Mouse (Mus musculus) embryonic stem cell, embryonic (primary cell): ENCODE data around the gene BC024978.

Experiments used
- CTCF ChIA-PET, 4 experiments: fragments of 300-600 bp in 2 of 4; fragments of 350-600 bp in 2 of 4; sonication (Branson Sonifier 250); formaldehyde crosslinking; loops; one replicate each; lab custom pipeline; 2022; ENCODE audit warnings: inconsistent platforms in 2 of 4; lab: Charles Lee
- POLR2A ChIA-PET, 4 experiments: fragments of 300-600 bp in 2 of 4; fragments of 350-600 bp in 2 of 4; sonication (Branson Sonifier 250); formaldehyde crosslinking; loops; one replicate each; lab custom pipeline; 2022; ENCODE audit warnings: antibody characterized with exemption in 4 of 4, inconsistent platforms in 1 of 4; lab: Charles Lee

The BC024978 gene

DNA sequence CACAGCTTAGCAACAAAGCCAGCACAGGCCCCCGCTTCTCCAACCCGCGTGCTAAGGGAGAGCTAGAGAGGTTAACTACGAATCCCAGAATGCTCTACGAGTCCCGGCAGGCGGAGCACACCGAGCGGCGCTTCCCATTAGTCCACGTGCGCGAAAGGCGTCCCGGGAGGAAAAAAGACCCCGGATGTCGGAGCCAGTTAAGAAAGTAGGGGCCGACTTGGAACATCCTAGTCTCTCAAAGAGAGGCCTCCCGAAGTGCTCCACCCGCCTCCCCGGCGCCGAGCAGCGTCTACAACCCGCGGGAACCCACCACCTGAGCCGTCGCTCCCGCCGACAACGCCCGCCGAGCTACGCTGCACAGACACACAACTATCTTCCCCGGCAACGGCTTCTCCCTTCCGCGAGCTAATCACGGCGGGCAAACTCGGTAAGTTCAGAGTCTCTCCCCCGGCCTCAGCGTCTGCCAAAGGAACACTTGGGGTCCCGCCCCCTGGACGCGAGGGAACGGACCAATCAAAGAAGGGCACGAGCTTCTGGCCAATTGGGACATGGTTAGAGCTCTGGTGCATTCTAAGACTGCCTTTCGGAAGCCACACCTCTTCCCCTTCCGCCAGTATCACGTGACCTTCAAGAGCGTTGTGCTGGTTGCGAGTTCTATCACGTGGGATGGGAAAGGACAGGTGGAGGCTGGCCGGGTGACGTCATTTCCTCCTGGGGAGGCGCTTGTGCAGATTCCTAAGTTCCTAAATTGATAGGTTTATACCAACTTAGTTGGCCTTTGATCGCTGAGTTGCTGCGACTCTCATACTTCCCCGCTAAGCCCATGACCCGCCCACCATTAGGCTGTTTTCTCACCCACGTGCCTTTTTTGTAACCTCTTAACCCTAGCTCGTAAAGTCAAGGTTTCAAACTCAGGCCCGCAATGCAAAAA is at the start of gene BC024978, which contains the start of gene Snrpa:
Gene BC024978 (plus strand): TSS at position 101 of the 931 bp plus-strand sequence.
Gene Snrpa (minus strand): TSS at position 591 of the 931 bp plus-strand sequence.
- POLR2A ChIA-PET = interaction anchor here (0.5 to 24.1 kb wide), 134 partner anchors 8 to 1786 kb away, joined by 3 to 554 read pairs (median 5); partner anchors contain the start of genes Coq8b (in 3 of the 4), Egln2 (in 3 of the 4), Itpkc (in 3 of the 4) and Numbl (in 3 of the 4)
- CTCF ChIA-PET = interaction anchor here in 3 of 4 experiments (0.6 to 3.5 kb wide), 14 partner anchors 11 to 296 kb away, joined by 3 to 15 read pairs (median 5); partner anchors contain the start of genes Coq8b (in 1 of the 3), Egln2 (in 1 of the 3) and Rab4b (in 1 of the 3)

DNA sequence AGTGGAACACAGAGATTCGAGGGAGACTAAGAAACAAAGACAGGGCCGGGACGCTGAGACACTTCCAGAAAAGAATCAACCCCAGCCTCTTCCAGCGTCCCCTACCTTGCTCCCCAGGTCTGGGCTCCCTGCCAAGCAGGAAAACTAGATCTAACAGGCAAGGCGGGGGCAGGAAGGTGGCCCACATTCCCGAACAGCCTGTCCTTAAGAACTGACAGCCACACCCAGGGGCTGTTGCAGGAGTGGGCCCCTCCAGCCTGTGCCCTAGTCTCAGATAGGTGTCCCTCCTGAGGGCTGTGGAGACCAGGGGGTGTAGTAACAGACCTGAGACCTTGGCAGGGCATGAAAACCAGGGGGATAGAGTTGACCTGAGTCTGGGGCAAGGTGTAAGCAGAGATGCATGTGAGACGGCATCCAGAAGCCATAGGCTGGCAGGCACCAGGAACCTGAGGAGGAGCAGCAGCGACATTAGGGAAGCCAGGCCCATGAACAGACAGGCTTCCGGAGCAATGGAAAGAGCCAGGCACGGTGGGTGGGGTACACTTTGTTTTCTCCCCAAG is 42.3 kb upstream of the BC024978 start, which contains the start of gene Cyp2t4:
Gene Cyp2t4 (plus strand): TSS at position 510 of the 560 bp plus-strand sequence.
- CTCF ChIA-PET = no interaction called here
- POLR2A ChIA-PET = interaction anchor here in 1 of 4 experiments (0.6 to 0.7 kb wide), 2 partner anchors 9 to 580 kb away, joined by 3 to 4 read pairs; no protein-coding TSS in a partner anchor

DNA sequence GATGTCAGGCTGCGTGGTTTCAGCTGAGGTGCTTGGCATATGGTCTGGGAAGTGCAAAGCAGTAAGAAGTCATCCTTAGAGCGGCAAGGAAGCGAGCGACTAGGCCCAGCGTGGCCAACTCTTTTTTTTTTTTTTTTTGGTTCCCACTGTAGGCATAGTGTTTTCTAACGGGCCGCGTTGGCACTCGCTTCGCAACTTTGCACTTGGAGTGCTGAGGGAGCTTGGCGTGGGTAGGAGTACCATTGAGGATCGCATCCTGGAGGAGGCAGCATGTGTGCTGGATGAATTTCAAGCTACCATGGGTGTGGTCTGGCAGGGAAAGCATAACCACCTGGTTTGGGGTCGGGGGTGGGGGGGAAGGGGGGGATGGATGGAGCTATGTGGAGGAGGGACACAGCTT is 39.6 kb upstream of the BC024978 start:
- ChIA-PET CTCF (interaction anchor here (0.6 to 2.8 kb wide), 10 partner anchors 23 to 1400 kb away, joined by 3 to 11 read pairs (median 8); partner anchors contain the start of gene Rab4b (in 1 of the 4)), POLR2A (interaction anchor here (0.6 to 4.4 kb wide), 32 partner anchors 7 to 211 kb away, joined by 3 to 26 read pairs (median 6); partner anchors contain the start of genes BC024978 (in 3 of the 4), Egln2 (in 3 of the 4), Rab4b (in 3 of the 4) and Snrpa (in 3 of the 4))

DNA sequence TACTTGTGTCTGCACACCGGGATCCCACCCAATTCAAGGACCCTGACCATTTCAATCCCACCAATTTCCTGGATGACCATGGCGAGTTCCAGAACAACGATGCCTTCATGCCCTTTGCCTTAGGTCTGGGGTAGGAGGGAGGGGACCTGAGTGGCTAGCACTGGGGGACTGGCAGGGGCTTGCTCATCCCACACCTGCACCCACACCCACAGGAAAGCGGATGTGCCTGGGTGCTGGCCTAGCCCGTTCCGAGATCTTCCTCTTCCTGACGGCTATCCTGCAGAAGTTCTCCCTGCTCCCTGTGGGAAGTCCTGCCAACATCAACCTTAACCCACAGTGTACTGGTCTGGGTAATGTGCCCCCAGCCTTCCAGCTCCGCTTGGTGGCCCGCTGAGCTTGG is 37.4 kb upstream of the BC024978 start:
- POLR2A ChIA-PET = interaction anchor here in 2 of 4 experiments (1.0 to 7.2 kb wide), 6 partner anchors 16 to 79 kb away, joined by 3 to 107 read pairs (median 16); partner anchors contain the start of genes BC024978 (in 1 of the 2), Gm21983 (in 1 of the 2), Mia (in 1 of the 2) and Rab4b (in 1 of the 2)
- CTCF ChIA-PET = interaction anchor here in 1 of 4 experiments (2.6 to 3.9 kb wide), 2 partner anchors 21 to 31 kb away, joined by 34 to 54 read pairs; partner anchors contain the start of genes Gm21983 and Rab4b

DNA sequence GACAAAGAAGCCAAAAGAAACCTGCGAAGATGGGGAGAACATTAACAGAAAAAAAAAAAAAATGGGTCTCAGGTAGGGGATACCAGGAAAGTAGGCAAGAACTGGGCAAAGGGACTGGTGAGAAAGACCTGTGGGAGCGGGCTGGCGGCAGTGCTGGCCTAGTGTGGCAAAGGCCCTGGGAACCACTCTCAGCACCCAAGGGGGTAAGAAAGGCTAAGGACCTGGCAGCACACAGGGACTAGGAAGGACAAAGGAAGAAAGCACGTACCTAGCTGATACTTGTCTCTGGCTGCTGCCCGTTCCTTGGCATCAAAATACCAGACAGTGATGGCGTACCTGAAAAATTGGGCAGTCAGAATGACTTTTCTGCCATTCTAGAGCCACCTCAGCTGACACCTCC is 36.3 kb upstream of the BC024978 start:
- ChIA-PET CTCF (interaction anchor here (0.5 to 3.9 kb wide), 31 partner anchors 20 to 249 kb away, joined by 3 to 54 read pairs (median 5); partner anchors contain the start of genes Rab4b (in 2 of the 4), BC024978 (in 1 of the 4), Coq8b (in 1 of the 4) and Gm21983 (in 1 of the 4)), POLR2A (interaction anchor here (1.0 to 7.2 kb wide), 35 partner anchors 10 to 327 kb away, joined by 3 to 107 read pairs (median 8); partner anchors contain the start of genes BC024978 (in 4 of the 4), Snrpa (in 4 of the 4), Rab4b (in 3 of the 4) and Coq8b (in 2 of the 4))

DNA sequence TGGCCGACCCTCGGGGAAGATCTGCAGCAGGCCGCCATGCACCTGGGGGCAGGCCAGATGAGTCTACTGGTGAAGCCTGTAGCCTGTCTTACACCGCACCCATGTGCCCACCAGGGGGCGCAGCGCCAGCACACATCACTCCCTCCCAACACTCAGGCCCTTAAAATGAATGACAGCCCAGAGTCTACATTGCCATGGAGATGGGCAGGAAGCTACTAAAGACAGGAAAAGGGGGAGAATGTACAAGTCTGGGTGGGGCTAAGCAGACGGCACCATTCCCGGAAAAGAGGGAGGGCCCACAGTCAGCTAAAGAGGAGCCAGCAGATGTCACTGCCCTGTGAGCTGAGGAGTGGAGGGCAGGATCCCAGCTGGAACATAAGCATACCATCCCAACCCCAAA is 35.7 kb upstream of the BC024978 start:
- CTCF ChIA-PET = interaction anchor here (0.5 to 3.9 kb wide), 53 partner anchors 14 to 331 kb away, joined by 3 to 54 read pairs (median 4); partner anchors contain the start of genes Coq8b (in 3 of the 4), Rab4b (in 3 of the 4), BC024978 (in 2 of the 4) and Snrpa (in 2 of the 4)
- POLR2A ChIA-PET = interaction anchor here (0.6 to 7.2 kb wide), 51 partner anchors 9 to 1605 kb away, joined by 3 to 107 read pairs (median 5); partner anchors contain the start of genes BC024978 (in 4 of the 4), Snrpa (in 4 of the 4), Rab4b (in 3 of the 4) and Coq8b (in 2 of the 4)

- CTCF ChIA-PET = interaction anchor here in 2 of 4 experiments (0.7 to 2.7 kb wide), 12 partner anchors 18 to 279 kb away, joined by 3 to 54 read pairs (median 5); partner anchors contain the start of genes Gm21983 (in 1 of the 2), Itpkc (in 1 of the 2) and Rab4b (in 1 of the 2)
- POLR2A ChIA-PET = interaction anchor here in 3 of 4 experiments (0.8 to 7.2 kb wide), 28 partner anchors 12 to 528 kb away, joined by 3 to 107 read pairs (median 8); partner anchors contain the start of genes Rab4b (in 3 of the 3), BC024978 (in 2 of the 3), Coq8b (in 2 of the 3) and Gm21983 (in 2 of the 3)
These were observed 34.7 kb upstream of the BC024978 start for GRCm38 (mm10) chr7:27160921-27161320.

GRCm38 (mm10) chr7:27161744-27162143 is 33.8 kb upstream of the BC024978 start:
- ChIA-PET POLR2A (interaction anchor here in 3 of 4 experiments (0.5 to 7.2 kb wide), 16 partner anchors 12 to 527 kb away, joined by 3 to 107 read pairs (median 18); partner anchors contain the start of genes BC024978 (in 2 of the 3), Gm21983 (in 2 of the 3), Mia (in 2 of the 3) and Rab4b (in 2 of the 3)), CTCF (interaction anchor here in 2 of 4 experiments (0.7 to 0.9 kb wide), 2 partner anchors 72 to 169 kb away, joined by 3 read pairs; no protein-coding TSS in a partner anchor)

DNA sequence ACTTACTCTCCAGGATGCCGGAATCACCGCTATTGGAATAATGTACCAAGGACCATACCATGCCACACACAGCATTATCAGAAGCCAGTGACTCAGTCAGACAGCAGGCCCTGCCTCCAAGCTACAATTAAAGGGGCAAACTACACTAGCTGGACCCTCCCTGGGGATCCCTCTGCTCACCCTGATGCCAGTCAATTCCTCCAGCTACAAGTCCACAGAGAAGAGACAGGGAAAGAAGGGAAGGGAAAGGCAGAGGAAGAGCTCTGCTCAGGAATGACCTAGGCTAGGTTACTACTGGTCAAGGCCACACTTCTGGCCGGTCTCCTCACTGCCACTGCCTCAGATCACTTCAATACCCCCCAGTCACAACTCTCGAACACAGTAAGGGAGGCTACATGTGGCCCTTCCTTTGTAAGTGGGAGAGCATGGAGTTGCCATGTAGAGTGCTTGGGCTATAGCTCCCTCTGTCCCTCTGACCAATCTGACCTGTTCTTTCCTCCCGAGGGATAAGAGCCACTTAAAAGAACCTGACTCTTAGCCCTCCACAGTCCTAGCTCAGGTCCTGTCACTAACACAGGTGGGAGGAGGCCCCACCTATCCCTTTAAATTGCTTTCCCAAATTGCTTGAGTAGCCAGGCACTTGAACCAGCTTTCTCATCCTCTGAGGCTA is 32.7 kb upstream of the BC024978 start:
- POLR2A ChIA-PET = interaction anchor here in 3 of 4 experiments (0.6 to 7.2 kb wide), 18 partner anchors 7 to 328 kb away, joined by 3 to 107 read pairs (median 8); partner anchors contain the start of genes BC024978 (in 2 of the 3), Gm21983 (in 2 of the 3), Mia (in 2 of the 3) and Rab4b (in 2 of the 3)

DNA sequence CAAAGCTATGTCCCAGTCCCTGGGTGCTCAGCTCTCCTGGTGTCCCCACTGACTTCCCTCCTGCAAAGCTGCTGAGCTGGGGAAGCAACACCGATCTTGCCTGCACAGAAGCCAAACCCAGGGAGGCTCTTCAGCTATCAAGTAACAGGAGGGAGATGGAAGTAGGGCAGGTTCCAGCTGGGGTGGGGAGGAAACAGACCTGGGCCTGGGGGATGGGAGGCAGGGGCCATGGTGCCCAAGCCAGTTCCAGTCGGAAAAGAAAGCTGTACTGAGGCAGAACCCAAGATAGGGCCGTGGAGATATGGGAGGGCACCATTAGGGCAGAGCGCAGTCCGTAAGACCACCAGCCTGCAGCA is 32.2 kb upstream of the BC024978 start:
- ChIA-PET POLR2A (interaction anchor here in 2 of 4 experiments (0.7 to 7.2 kb wide), 16 partner anchors 8 to 328 kb away, joined by 3 to 107 read pairs (median 8); partner anchors contain the start of genes BC024978 (in 2 of the 2), Gm21983 (in 2 of the 2), Mia (in 2 of the 2) and Rab4b (in 2 of the 2)), CTCF (interaction anchor here in 1 of 4 experiments (1.1 to 1.4 kb wide), 2 partner anchors 122 to 139 kb away, joined by 3 read pairs; no protein-coding TSS in a partner anchor)

More for the DNA sequence above, 32.7 kb upstream of the BC024978 start:
- CTCF ChIA-PET = interaction anchor here in 1 of 4 experiments (1.1 to 1.4 kb wide), 2 partner anchors 123 to 139 kb away, joined by 3 read pairs; no protein-coding TSS in a partner anchor

DNA sequence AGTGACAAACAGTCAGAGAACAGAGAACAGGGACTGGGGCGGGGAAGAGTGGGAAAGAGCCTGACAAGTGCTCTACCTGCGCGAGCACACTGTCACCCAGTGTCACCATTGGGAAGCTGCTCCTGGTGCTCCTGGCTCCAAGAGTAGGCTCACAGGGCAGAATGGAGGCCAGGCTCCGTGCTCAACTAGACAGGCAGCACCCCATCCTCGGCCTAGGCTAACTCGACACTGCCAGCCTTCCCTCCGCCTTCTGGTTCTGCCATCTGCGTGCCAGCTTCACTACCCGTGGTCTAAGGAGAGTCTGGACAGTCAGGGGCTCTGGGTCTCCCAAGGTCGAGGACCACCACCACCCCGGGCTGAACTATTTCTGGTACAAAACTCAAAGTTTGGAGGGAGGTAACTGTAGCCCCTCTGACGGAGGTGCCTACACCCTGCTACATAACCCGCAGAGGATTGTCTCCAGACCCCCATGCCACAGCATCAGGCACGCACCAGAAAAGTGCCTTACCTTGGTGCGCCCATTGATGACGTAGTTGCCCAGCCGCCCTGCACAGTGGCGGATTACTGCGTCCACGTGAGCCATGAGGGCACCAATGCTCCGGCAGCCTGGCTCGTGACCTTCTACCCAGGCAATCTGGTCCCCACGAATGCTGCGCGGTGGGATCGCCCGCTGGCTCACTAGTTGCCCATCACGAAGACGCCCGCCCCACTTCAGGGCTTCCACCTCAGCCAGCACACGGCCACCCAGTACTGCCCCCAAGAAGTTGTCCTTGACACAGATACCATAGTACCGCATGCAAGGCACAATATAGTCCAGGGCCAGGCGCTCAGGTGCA is 31.3 kb upstream of the BC024978 start:
- ChIA-PET CTCF (interaction anchor here in 1 of 4 experiments (0.6 kb wide), 1 partner anchor 40 kb away, joined by 3 read pairs; no protein-coding TSS in a partner anchor), POLR2A (interaction anchor here in 2 of 4 experiments (0.8 to 7.2 kb wide), 15 partner anchors 9 to 94 kb away, joined by 3 to 107 read pairs (median 8); partner anchors contain the start of genes BC024978 (in 2 of the 2), Coq8b (in 2 of the 2), Gm21983 (in 2 of the 2) and Mia (in 2 of the 2))

- ChIA-PET CTCF (interaction anchor here in 1 of 4 experiments (0.6 kb wide), 1 partner anchor 117 kb away, joined by 3 read pairs; no protein-coding TSS in a partner anchor), POLR2A (interaction anchor here in 2 of 4 experiments (0.6 to 4.7 kb wide), 13 partner anchors 8 to 161 kb away, joined by 3 to 87 read pairs (median 6); partner anchors contain the start of genes Rab4b (in 2 of the 2), Snrpa (in 2 of the 2), BC024978 (in 1 of the 2) and Coq8b (in 1 of the 2))
These were observed 30.4 kb upstream of the BC024978 start for GRCm38 (mm10) chr7:27165007-27165655.

- CTCF ChIA-PET = interaction anchor here in 1 of 4 experiments (0.6 kb wide), 1 partner anchor 116 kb away, joined by 3 read pairs; no protein-coding TSS in a partner anchor
- POLR2A ChIA-PET = interaction anchor here in 2 of 4 experiments (0.6 to 4.7 kb wide), 12 partner anchors 8 to 160 kb away, joined by 3 to 87 read pairs (median 6); partner anchors contain the start of genes Rab4b (in 2 of the 2), BC024978 (in 1 of the 2), Coq8b (in 1 of the 2) and Gm21983 (in 1 of the 2)
These were observed 29.9 kb upstream of the BC024978 start for GRCm38 (mm10) chr7:27165696-27166095.
